Mouse (Mus musculus) neural tube, embryonic 12.5 days (tissue): ENCODE data around the gene Cand2. TPM values are rescaled to one million over a fixed set of nuclear protein-coding genes. Genes with fewer than 3 reads are reported as not detected.

Source experiments
- ATAC-seq: fragments of 200-750 bp; cut with Nextera tagmentation; 2 replicates; pipeline ENCODE4 v1.8.0; 2017; ENCODE audit warnings: low read depth, mild to moderate bottlenecking, moderate TSS enrichment, moderate library complexity; ENCODE audit not compliant: low FRiP score
- H3K27ac ChIP-seq: fragments of 300-500 bp; sonication (generic); 2 replicates; pipeline ENCODE4 v1.5.1; 2016
- H3K27me3 ChIP-seq: fragments of 300-500 bp; sonication (generic); replicated peaks from 2 replicates; pipeline ENCODE4 v1.6.1; 2016; ENCODE audit warnings: mild to moderate bottlenecking
- H3K36me3 ChIP-seq: fragments of 300-500 bp; sonication (generic); 2 replicates; pipeline ENCODE4 v1.6.1; 2016; ENCODE audit warnings: mild to moderate bottlenecking
- H3K4me1 ChIP-seq: fragments of 300-500 bp; sonication (generic); 2 replicates; pipeline ENCODE4 v1.6.1; 2016
- H3K4me2 ChIP-seq: fragments of 300-500 bp; sonication (generic); replicated peaks from 2 replicates; pipeline ENCODE4 v1.6.1; 2016; ENCODE audit warnings: mild to moderate bottlenecking
- H3K4me3 ChIP-seq: fragments of 300-500 bp; sonication (generic); 2 replicates; pipeline ENCODE4 v1.5.1; 2016
- H3K9ac ChIP-seq: fragments of 300-500 bp; sonication (generic); 2 replicates; pipeline ENCODE4 v1.6.1; 2016; ENCODE audit warnings: mild to moderate bottlenecking
- H3K9me3 ChIP-seq: fragments of 300-500 bp; sonication (generic); 2 replicates; pipeline ENCODE4 v1.6.1; 2016; ENCODE audit warnings: mild to moderate bottlenecking
- WGBS: fragments of 180-500 bp; shearing (Covaris S2); methylation state at CpG from one replicate; pipeline ENCODE4 v1.1.7; 2016; 5-methylcytosine and 5-hydroxymethylcytosine counted together
- microRNA-seq: library from miRNA; unstranded; fragments of <30 nt; microRNA quantifications from one replicate; pipeline ENCODE4, GENCODE M21; 2017
- polyA plus RNA-seq: library from polyadenylated mRNA; unstranded; fragments of >200 nt; fragmentation: Nextera tagmentation; extraction: Ambion mirVana; gene quantifications from 2 replicates; pipeline ENCODE4 v1.2.1, GENCODE M21; 2016

Cand2 gene
- polyA plus RNA-seq, 1 experiment from 2014 or later = 31.7 TPM

DNA sequence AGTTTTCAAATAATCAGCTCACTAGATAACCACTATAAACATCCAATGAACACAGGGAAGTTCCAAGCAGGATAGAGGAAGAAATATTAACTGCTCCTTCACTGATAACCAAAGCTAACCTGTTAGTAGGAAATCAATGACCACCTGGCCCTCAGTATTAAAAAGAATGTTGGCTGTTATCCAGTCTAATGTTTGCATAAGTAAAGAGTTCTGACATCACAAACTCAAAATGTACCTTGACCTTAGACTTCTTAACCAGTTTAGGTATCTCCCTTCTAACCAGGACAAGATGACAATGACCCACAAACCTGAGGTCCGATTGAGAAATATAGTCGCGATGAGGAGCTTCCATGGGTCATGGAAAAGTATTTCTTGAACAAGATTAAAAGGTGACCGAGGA is 70.7 kb downstream of the Cand2 start:
- H3K27me3 ChIP-seq = no peaks in the 10 kb centered on the region
- no peak overlapping the region for H3K4me3 ChIP-seq
- H3K4me2 ChIP-seq = no peak overlapping the region
- no peaks in the 10 kb centered on the region for H3K4me1 ChIP-seq
- H3K36me3 ChIP-seq = peaks cover 42% of the 10 kb centered on the region
- H3K9me3 ChIP-seq = no peaks in the 10 kb centered on the region
- ATAC-seq = no peak
- WGBS = 95% methylated on average over 4 of the region's 4 CpGs
- no peak overlapping the region for H3K27ac ChIP-seq
- H3K9ac ChIP-seq = no peak overlapping the region

DNA sequence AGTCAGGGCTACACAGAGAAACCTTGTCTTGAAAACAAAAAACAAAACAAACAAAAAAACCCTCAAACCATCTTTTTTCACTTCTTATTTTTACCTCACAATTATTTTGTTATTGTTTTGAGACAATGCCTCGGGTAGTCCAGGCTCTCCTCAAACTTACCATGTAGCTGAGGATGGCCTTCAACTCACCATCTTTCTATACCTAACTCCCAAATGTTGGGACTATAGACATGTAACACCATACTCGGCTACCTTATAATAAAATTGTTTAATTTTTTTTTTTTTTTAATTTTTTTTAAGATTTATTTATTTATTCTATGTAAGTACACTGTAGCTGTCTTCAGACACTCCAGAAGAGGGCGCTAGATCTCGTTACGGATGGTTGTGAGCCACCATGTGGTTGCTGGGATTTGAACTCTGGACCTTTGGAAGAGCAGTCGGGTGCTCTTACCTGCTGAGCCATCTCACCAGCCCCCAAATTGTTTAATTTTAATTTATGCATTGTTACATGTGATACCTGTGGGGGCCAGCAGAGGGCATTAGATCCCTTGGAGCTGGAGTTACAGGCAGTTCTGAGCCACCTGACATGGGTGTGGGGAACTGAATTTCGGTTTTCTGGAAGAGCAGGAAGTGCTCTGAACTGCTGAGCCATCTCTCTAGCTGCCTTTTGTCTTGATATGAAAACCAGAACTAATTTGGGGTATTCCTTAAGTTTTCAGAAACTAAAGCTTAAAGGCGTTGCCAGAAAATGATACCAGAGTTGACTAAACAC is 72.5 kb downstream of the Cand2 start:
- 45% methylated on average over 8 of the region's 8 CpGs for WGBS
- Histone ChIP-seq H3K4me1 (0 out of 2 replicates have a peak, but pooled peaks cover 1% of the 10 kb centered on the region), H3K4me3 (no peak overlapping the region), H3K27me3 (no peaks in the 10 kb centered on the region), H3K9ac (no peak overlapping the region), H3K9me3 (no peaks in the 10 kb centered on the region), H3K36me3 (peaks cover 39% of the 10 kb centered on the region), H3K4me2 (no peak overlapping the region), H3K27ac (no peak overlapping the region)
- no peak for ATAC-seq

DNA sequence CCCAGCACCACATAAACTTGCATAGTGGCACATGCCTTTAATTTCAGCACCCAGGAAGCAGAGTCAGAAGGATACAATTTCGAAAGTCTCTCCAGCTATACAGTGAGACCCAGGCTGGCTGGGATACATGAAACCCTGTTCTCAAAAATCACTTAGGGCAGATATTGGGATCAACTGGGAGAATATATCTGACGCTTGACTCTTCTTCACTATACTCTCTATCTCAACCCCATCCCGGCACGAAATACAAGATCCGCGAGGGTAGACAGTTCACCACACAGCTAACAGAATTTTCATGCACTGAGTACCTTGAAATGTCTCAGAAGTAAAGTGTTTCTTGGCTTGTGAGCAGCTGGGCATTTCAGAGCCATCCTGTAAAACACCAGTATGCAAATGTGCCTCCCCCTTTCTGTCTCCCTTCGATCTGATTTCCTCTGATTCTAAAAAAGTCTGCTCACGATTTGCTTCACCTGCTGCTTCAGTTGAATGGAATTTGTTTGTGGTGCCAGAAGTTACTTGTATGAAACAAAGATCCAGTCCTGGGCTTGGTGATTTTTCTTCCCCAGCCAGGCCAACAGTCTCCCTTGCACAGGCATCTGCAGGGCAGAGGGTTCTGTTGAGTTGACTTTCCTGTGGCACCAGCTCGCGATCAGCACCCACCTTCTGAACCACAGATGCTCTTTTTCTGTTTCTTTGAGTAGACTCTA is 74.4 kb downstream of the Cand2 start:
- H3K4me3 ChIP-seq = no peak overlapping the region
- 93% methylated on average over 10 of the region's 10 CpGs for WGBS
- H3K27ac ChIP-seq = no peak overlapping the region
- no peaks in the 10 kb centered on the region for H3K27me3 ChIP-seq
- H3K9me3 ChIP-seq = no peaks in the 10 kb centered on the region
- ATAC-seq = no peak
- H3K4me1 ChIP-seq = peaks cover 13% of the 10 kb centered on the region; the same call in 1 of the 2 replicates
- H3K36me3 ChIP-seq = peaks cover 24% of the 10 kb centered on the region
- H3K4me2 ChIP-seq = no peak overlapping the region
- H3K9ac ChIP-seq = no peak overlapping the region

DNA sequence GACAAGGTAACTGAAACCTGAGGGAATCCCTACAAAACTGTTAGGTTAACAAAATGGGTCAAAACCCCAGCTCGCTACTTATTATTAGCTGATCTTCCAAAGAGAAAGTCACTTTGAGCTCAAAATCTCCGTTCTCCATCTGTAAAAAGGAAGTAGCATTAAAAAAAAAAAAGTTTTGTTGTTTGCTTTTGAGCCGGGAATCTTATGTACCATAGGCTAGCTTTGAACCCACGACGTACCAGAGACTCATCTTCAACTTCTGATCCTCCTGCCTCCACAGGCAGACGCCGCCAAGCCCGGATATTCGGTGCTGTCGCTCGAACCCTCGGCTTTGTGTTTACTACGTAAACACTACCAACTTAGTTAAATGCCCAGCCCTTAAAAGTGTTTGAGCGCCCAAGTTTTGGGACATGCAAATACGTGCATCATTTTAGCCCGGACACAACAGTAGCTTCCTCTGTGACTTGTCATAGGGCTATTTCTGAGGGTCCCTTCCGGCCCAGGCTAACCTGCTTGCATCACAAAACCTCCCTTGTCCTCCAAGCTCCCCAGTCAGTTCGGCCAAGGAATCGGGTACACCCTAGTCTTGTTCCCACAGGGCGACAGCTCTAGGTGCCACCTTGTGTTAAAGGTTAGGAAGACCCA is 78.2 kb downstream of the Cand2 start:
- H3K4me2 ChIP-seq = peak overlapping the region; percentile 71
- no peak for ATAC-seq
- WGBS = 5% methylated on average over 20 of the region's 20 CpGs
- peak overlapping the region; percentile 51 for H3K27ac ChIP-seq
- no peaks in the 10 kb centered on the region for H3K27me3 ChIP-seq
- H3K9ac ChIP-seq = peak overlapping the region; percentile 61
- no peaks in the 10 kb centered on the region for H3K9me3 ChIP-seq
- H3K36me3 ChIP-seq = peaks cover 14% of the 10 kb centered on the region
- peaks cover 19% of the 10 kb centered on the region for H3K4me1 ChIP-seq
- H3K4me3 ChIP-seq = peak overlapping the region; percentile 53

DNA sequence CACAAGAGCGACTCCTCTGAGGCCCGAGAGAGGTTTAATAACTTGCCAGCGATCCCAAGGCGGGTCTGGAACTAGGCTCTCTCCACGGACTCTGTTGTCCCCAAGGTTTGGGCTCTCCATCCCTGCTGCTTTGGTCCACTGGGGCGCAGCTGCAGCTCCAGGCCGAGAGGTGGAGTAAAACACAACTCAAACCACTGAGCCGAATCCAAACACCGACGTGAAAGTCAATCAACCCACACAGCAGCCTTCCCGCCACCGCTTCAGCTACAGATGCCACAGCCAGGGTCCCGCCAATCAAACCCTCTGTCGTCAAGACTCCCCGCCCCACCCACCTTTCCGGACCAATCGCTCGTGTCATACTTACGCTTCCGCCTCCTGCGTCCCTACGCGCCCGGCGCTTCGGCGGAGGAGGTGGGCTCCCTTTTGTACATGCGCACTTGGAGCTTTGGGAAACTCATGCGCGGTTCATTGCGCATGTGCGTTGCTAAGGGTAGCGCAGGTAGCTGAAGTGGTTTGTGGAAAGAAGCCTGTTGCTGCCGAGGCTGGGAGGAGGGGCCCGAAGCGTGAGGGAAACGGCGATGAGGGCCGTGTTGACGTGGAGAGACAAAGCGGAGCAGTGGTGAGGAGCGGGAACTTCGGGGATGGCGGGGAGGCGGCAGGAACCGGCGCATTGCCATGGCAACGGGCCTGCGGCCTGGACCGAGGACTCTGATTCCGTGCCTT is 78.9 kb downstream of the Cand2 start, which contains the start of the genes Mbd4 and Ift122:
Gene Mbd4, minus strand, starts transcription at position 281 of the 723 bp plus-strand sequence.
Gene Ift122, plus strand, starts transcription at position 380 of the 723 bp plus-strand sequence.
- WGBS = under 1% methylated on average over 51 of the region's 51 CpGs
- Histone ChIP-seq H3K27me3 (no peaks in the 10 kb centered on the region), H3K27ac (peak within 1 kb of the TSS; percentile 51), H3K36me3 (peaks cover 11% of the 10 kb centered on the region), H3K9me3 (no peaks in the 10 kb centered on the region), H3K9ac (peak within 1 kb of the TSS; percentile 61), H3K4me3 (peak within 1 kb of the TSS; percentile 53), H3K4me2 (peak within 1 kb of the TSS; percentile 71), H3K4me1 (peaks cover 19% of the 10 kb centered on the region)
- peak; percentile 98 for ATAC-seq

DNA sequence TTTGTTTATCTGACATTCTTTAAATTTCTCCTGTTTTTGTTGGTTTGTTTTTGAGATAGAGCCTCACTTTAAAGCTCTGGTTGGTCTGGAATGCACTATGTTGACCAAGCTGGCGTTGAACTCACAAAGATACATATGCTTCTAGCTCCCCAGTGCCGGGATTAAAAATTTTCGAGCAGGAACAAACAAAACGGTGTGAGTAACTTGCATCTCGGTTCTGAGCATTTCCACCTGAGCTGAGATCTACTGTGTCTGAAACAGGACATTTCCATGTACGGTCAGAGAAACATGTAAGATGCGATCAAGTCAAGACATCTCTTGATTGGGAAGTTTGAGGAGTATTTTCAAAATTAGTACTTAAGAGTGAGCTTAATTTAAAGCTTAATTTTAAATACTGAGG is 79.6 kb downstream of the Cand2 start:
- WGBS = 49% methylated on average over 7 of the region's 7 CpGs
- H3K27ac ChIP-seq = peak overlapping the region; percentile 23; the same call in 1 of the 2 replicates
- H3K9me3 ChIP-seq = no peaks in the 10 kb centered on the region
- H3K9ac ChIP-seq = peak overlapping the region; percentile 61
- H3K4me2 ChIP-seq = peak overlapping the region; percentile 71
- H3K4me1 ChIP-seq = peaks cover 19% of the 10 kb centered on the region
- peak overlapping the region; percentile 53 for H3K4me3 ChIP-seq
- H3K36me3 ChIP-seq = peaks cover 4% of the 10 kb centered on the region
- H3K27me3 ChIP-seq = no peaks in the 10 kb centered on the region
- ATAC-seq = no peak

DNA sequence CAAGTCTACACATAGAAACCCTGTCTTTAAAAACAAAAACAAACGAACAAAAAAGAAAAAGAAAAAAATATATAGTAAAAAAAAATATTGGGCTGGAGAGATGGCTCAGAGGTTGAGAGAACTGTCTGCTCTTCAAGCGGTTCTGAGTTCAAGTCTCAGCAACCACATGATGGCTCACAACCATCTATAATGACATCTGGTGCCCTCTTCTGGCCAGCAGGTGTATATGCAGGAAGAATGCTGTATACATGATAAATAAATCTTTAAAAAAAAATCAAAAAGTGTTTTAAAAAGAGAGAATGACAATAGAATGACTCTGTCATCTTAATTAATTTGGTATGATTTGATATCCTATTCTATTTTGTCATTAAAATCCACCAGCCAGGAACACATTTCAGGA is 80.1 kb downstream of the Cand2 start:
- no peak overlapping the region for H3K4me2 ChIP-seq
- no peak for ATAC-seq
- no peaks in the 10 kb centered on the region for H3K27me3 ChIP-seq

More for the DNA sequence above, 80.1 kb downstream of the Cand2 start:
- WGBS = 74% methylated on average over 2 of the region's 2 CpGs
- Histone ChIP-seq H3K9me3 (no peaks in the 10 kb centered on the region), H3K36me3 (no peaks in the 10 kb centered on the region; the same call in 1 of the 2 replicates), H3K27ac (no peak overlapping the region), H3K4me3 (no peak overlapping the region), H3K4me1 (peaks cover 19% of the 10 kb centered on the region), H3K9ac (no peak overlapping the region)

Small RNA genes lying within 50 kb of the gene (microRNA-seq; reads per million reads assigned to microRNA genes)
- not detected for gene Mir7660

Other genes with a start within 250 kb of the Cand2 start
- gene Tsen2, start 229.9 kb upstream of the Cand2 start, polyA plus RNA-seq = 28.2 and 31.6 TPM in 2 replicates
- gene Mkrn2os, start 182.0 kb upstream of the Cand2 start, polyA plus RNA-seq = 0.23 and 0.34 TPM in 2 replicates
- gene Mkrn2, start 172.6 kb upstream of the Cand2 start, polyA plus RNA-seq = 24.9 and 32.8 TPM in 2 replicates
- gene Raf1, start 97.9 kb upstream of the Cand2 start, polyA plus RNA-seq = 158 and 173 TPM in 2 replicates
- gene Tmem40, start 12.1 kb upstream of the Cand2 start, polyA plus RNA-seq = 1.4 and 1.8 TPM in 2 replicates
- 1,453 and 1,478 TPM in 2 replicates for gene Rpl32, start 34.2 kb downstream of the Cand2 start, polyA plus RNA-seq
- 1.6 and 2.1 TPM in 2 replicates for gene Efcab12, start 63.9 kb downstream of the Cand2 start, polyA plus RNA-seq
- gene Mbd4, start 78.8 kb downstream of the Cand2 start, polyA plus RNA-seq = 18.2 and 19.1 TPM in 2 replicates
- gene Ift122, start 78.9 kb downstream of the Cand2 start, polyA plus RNA-seq = 24.6 and 28.7 TPM in 2 replicates
- gene Rho, start 157.2 kb downstream of the Cand2 start, polyA plus RNA-seq = 0.69 and 1.1 TPM in 2 replicates
- gene H1foo, start 170.4 kb downstream of the Cand2 start, polyA plus RNA-seq = not detected in 2 replicates
- gene Plxnd1, start 220.5 kb downstream of the Cand2 start, polyA plus RNA-seq = 20.0 and 28.0 TPM in 2 replicates